Comparison of ENCODE assay signal across 13 mouse cellular contexts in the genomic region with DNA sequence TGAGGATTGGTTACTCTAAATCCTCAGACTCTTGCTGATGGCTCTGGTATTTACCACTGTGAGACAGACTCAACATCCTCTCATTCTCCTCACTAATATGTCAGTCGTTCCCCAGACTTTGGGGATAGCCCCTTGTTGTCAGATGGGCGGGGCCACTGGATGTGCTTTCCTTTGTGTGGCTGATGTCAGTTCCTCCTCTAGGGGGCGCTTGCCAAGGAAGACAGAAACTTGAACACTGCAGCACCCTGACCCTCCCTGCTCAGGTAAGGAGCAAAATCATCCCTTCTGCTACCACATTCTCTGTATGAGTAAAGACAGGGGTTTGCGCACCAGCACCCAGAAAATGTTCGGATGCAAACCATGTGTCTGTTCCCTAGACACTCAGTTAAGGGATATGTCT.
DNase-seq lines count a peak whose midpoint lies in the region; ATAC-seq and TF ChIP-seq lines count a peak whose summit lies in the region.
"Had no signal": no experiment of that assay in that cellular context is flagged by ENCODE, and none has a peak within 500 bp of the region (broad histone marks: within the 10 kb centered on the region; RNA-seq: fewer than 3 reads in every experiment).

No protein-coding gene starts in this region.

- H3K79me2 ChIP-seq in heart, adult 2 months (replicated peaks; ENCODE audit: control insufficient read depth, insufficient read depth, low read length) = peaks cover 9% of the 10 kb centered on the region

- no peak for TF ChIP-seq POLR2A in heart, adult 2 months (IDR thresholded peaks at IDR 0.05; ENCODE audit: insufficient read depth, low read depth, low read length)

- 75% methylated on average over 5 of the region's 5 CpGs for WGBS in heart, adult 2 months
- 53% methylated on average over 5 of the region's 5 CpGs for WGBS in liver, embryonic 14.5 days (ENCODE audit: insufficient replicate concordance)
- 67% methylated on average over 5 of the region's 5 CpGs for WGBS in stomach, postnatal 0 days
- WGBS in heart, embryonic 10.5 days = 67% methylated on average over 5 of the region's 5 CpGs

- H3K36me3 ChIP-seq in heart, adult 2 months (ENCODE audit: control insufficient read depth, insufficient read depth, low read length) = peaks cover 11% of the 10 kb centered on the region
- no peaks in the 10 kb centered on the region for H3K36me3 ChIP-seq in liver, embryonic 14.5 days (replicated peaks; ENCODE audit: control insufficient read depth, insufficient read depth, low read depth)
- H3K36me3 ChIP-seq in stomach, postnatal 0 days (ENCODE audit: control insufficient read depth, insufficient read depth, low read length) = no peaks in the 10 kb centered on the region
- H3K36me3 ChIP-seq in heart, embryonic 10.5 days = no peaks in the 10 kb centered on the region
- H3K36me3 ChIP-seq: forebrain, embryonic 10.5 days; kidney, embryonic 15.5 days had no signal

- H3K4me2 ChIP-seq in liver, embryonic 14.5 days (ENCODE audit: low read depth) = no peak overlapping the region
- no peak overlapping the region for H3K4me2 ChIP-seq in stomach, postnatal 0 days (replicated peaks; ENCODE audit: low read depth)
- H3K4me2 ChIP-seq: kidney, embryonic 15.5 days had no signal

- ATAC-seq in liver, embryonic 14.5 days (ENCODE audit: insufficient read depth) = no peak
- peak; percentile 68 for ATAC-seq in common myeloid progenitor, adult 5-6 weeks (replicated peaks; ENCODE audit: low read depth, poor library complexity, severe bottlenecking)
- no peak for ATAC-seq in stomach, postnatal 0 days (ENCODE audit: low FRiP score, low TSS enrichment)

- H3K4me3 ChIP-seq in heart, adult 2 months = no peak overlapping the region
- no peak overlapping the region for H3K4me3 ChIP-seq in liver, embryonic 14.5 days (ENCODE audit: insufficient read depth in 1 of 2, low read depth in 2 of 2, low read length in 2 of 2)
- H3K4me3 ChIP-seq in stomach, postnatal 0 days (ENCODE audit: low read depth, low read length) = no peak overlapping the region
- H3K4me3 ChIP-seq in heart, embryonic 10.5 days = no peak overlapping the region
- H3K4me3 ChIP-seq: forebrain, embryonic 10.5 days; kidney, embryonic 15.5 days had no signal

- H3K9ac ChIP-seq in heart, adult 2 months (ENCODE audit: low read depth, low read length) = no peak overlapping the region
- H3K9ac ChIP-seq in liver, embryonic 14.5 days (replicated peaks) = no peak overlapping the region
- no peak overlapping the region for H3K9ac ChIP-seq in stomach, postnatal 0 days (ENCODE audit: low read length)
- H3K9ac ChIP-seq: kidney, embryonic 15.5 days had no signal

- no peaks in the 10 kb centered on the region for H3K27me3 ChIP-seq in heart, adult 2 months (ENCODE audit: control insufficient read depth, insufficient read depth, low read length)
- no peaks in the 10 kb centered on the region for H3K27me3 ChIP-seq in liver, embryonic 14.5 days (ENCODE audit: control insufficient read depth, insufficient read depth, low read length)
- no peaks in the 10 kb centered on the region for H3K27me3 ChIP-seq in stomach, postnatal 0 days (ENCODE audit: control insufficient read depth, insufficient read depth, low read length)
- no peaks in the 10 kb centered on the region for H3K27me3 ChIP-seq in heart, embryonic 10.5 days (ENCODE audit: insufficient read depth, poor library complexity, severe bottlenecking)
- H3K27me3 ChIP-seq: CH12.LX; kidney, embryonic 15.5 days had no signal

- TF ChIP-seq CTCF in heart, adult 2 months (IDR thresholded peaks at IDR 0.05) = peak; percentile 64
- peak; percentile 33; the same call in 1 of the 2 replicates for TF ChIP-seq CTCF in liver, embryonic 14.5 days (IDR thresholded peaks at IDR 0.05; ENCODE audit: low read depth)
- peak; percentile 47 for TF ChIP-seq CTCF in stomach, postnatal 0 days (IDR thresholded peaks at IDR 0.05; ENCODE audit: low read depth)

- no peaks in the 10 kb centered on the region for H3K9me3 ChIP-seq in liver, embryonic 14.5 days (ENCODE audit: control insufficient read depth, low read length)
- H3K9me3 ChIP-seq in stomach, postnatal 0 days (ENCODE audit: control insufficient read depth, low read length) = no peaks in the 10 kb centered on the region
- H3K9me3 ChIP-seq in heart, embryonic 10.5 days = no peaks in the 10 kb centered on the region
- H3K9me3 ChIP-seq: forebrain, embryonic 10.5 days; kidney, embryonic 15.5 days had no signal

- no peak for DNase-seq in heart, adult 2 months
- no peak for DNase-seq in heart, adult 18-20 months
- no peak for DNase-seq in liver, embryonic 14.5 days (ENCODE audit: low read depth in 3 of 3, low spot score in 3 of 3)
- DNase-seq in liver = no peak
- no peak for DNase-seq in stomach, postnatal 0 days (ENCODE audit: low spot score)
- DNase-seq in heart, adult 8-10 months (ENCODE audit: low spot score) = no peak
- DNase-seq in heart, embryonic 10.5 days (ENCODE audit: low spot score) = no peak
- DNase-seq: left cerebral cortex, postnatal 4 days; right cerebral cortex, postnatal 14 days had no signal

- H3K27ac ChIP-seq in heart, adult 2 months = no peak overlapping the region
- no peak overlapping the region for H3K27ac ChIP-seq in liver, embryonic 14.5 days
- H3K27ac ChIP-seq in stomach, postnatal 0 days (replicated peaks) = no peak overlapping the region
- H3K27ac ChIP-seq in heart, embryonic 10.5 days = no peak overlapping the region
- H3K27ac ChIP-seq: forebrain, embryonic 10.5 days; kidney, embryonic 15.5 days had no signal

- peaks cover 23% of the 10 kb centered on the region for H3K4me1 ChIP-seq in heart, adult 2 months (ENCODE audit: control insufficient read depth, insufficient read depth, low read length)
- H3K4me1 ChIP-seq in liver, embryonic 14.5 days (replicated peaks; ENCODE audit: control insufficient read depth in 2 of 2, insufficient read depth in 2 of 2, low read length in 1 of 2) = no peaks in the 10 kb centered on the region
- no peaks in the 10 kb centered on the region for H3K4me1 ChIP-seq in stomach, postnatal 0 days (replicated peaks; ENCODE audit: control insufficient read depth, insufficient read depth)
- no peaks in the 10 kb centered on the region for H3K4me1 ChIP-seq in heart, embryonic 10.5 days
- H3K4me1 ChIP-seq: forebrain, embryonic 10.5 days; kidney, embryonic 15.5 days had no signal

- intact Hi-C loops in heart, adult 2 months (cut with DNase I) = no loop called here

- no peak for TF ChIP-seq EP300 in heart, adult 2 months (IDR thresholded peaks at IDR 0.05; ENCODE audit: insufficient read depth, low read depth, low read length)
- TF ChIP-seq EP300 in liver, embryonic 14.5 days (IDR thresholded peaks at IDR 0.05; ENCODE audit: low read depth) = no peak
- TF ChIP-seq EP300 in stomach, postnatal 0 days (optimal IDR thresholded peaks at IDR 0.05) = no peak
